Mouse (Mus musculus): Measurements from ENCODE around the gene Arrdc2.

DNA sequence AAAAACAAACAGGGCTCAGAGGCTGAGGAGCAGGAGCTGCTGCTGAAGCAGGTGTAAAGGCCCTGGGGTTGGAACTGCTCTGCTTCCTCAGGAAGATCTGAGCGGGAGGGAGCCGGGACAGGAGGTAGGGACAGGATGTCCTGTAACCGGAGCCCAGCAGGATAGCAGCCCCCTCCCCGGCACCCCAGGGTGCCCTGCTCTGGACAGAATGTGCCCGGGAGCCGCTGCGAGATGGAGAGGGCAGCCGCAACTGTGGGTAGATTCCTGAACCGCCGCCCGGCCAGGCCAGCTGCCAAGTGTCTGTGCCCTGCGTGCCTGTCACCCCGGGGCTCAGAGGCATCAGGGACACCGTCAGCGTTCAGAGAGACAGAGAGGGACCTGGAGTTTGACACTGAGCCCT lies 6.0 kb downstream of the Arrdc2 start:
- no peak for TF ChIP-seq CTCF (IDR thresholded peaks at IDR 0.05; ENCODE audit: extremely low read depth, insufficient read depth, low read length)
- TF ChIP-seq POLR2A (IDR thresholded peaks at IDR 0.05; ENCODE audit: extremely low read depth, insufficient read depth, low read length), result no peak

Measured in cortical plate, adult 2 months (tissue).